ENCODE assay signal across 8 mouse cellular contexts in genomic region chr10:77901871-77902210, GRCm38 (mm10). TPM values are rescaled to one million over a fixed set of nuclear protein-coding genes. Genes with fewer than 3 reads are reported as not detected.
DNase-seq lines count a peak whose midpoint lies in the region; ATAC-seq lines count a peak whose summit lies in the region.

No protein-coding gene starts in this region.

- H3K9me3 ChIP-seq in heart, embryonic 13.5 days, result 0 out of 2 replicates have a peak, but pooled peaks cover 3% of the 10 kb centered on the region
- H3K9me3 ChIP-seq in limb, embryonic 13.5 days, result no peaks in the 10 kb centered on the region
- no peaks in the 10 kb centered on the region for H3K9me3 ChIP-seq in neural tube, embryonic 15.5 days (replicated peaks)

- H3K4me1 ChIP-seq in brown adipose tissue, adult 24 weeks (ENCODE audit: control insufficient read depth, insufficient read depth, insufficient read length, low read length), result no peaks in the 10 kb centered on the region; the same call in 1 of the 2 replicates
- peaks cover 10% of the 10 kb centered on the region; the same call in 1 of the 2 replicates for H3K4me1 ChIP-seq in heart, embryonic 13.5 days
- peaks cover 12% of the 10 kb centered on the region for H3K4me1 ChIP-seq in limb, embryonic 13.5 days
- H3K4me1 ChIP-seq in neural tube, embryonic 15.5 days, result peaks cover 29% of the 10 kb centered on the region

- ATAC-seq in heart, embryonic 13.5 days (ENCODE audit: extremely low read depth, insufficient number of reproducible peaks, low FRiP score, low TSS enrichment), result no peak
- ATAC-seq in limb, embryonic 13.5 days (ENCODE audit: low FRiP score, low read depth), result peak; percentile 21; the same call in 1 of the 2 replicates
- peak; percentile 28 for ATAC-seq in neural tube, embryonic 15.5 days (ENCODE audit: low FRiP score)

- H3K27ac ChIP-seq in brown adipose tissue, adult 24 weeks (replicated peaks; ENCODE audit: low read depth, low read length), result no peak overlapping the region
- no peak overlapping the region for H3K27ac ChIP-seq in heart, embryonic 13.5 days (replicated peaks)
- H3K27ac ChIP-seq in limb, embryonic 13.5 days, result no peak overlapping the region
- peak overlapping the region; percentile 81 for H3K27ac ChIP-seq in neural tube, embryonic 15.5 days (replicated peaks)

- DNase-seq in kidney, adult 9 months, result peak; percentile 42
- DNase-seq in kidney, adult 11 months, result no peak
- no peak for DNase-seq in thymus, postnatal 14 days
- DNase-seq in frontal cortex, postnatal 14 days (ENCODE audit: low spot score in 2 of 2), result no peak

- peak overlapping the region; percentile 80 for H3K9ac ChIP-seq in heart, embryonic 13.5 days
- H3K9ac ChIP-seq in limb, embryonic 13.5 days, result peak overlapping the region; percentile 75
- H3K9ac ChIP-seq in neural tube, embryonic 15.5 days (replicated peaks), result peak overlapping the region; percentile 64

- peak overlapping the region; percentile 87 for H3K4me2 ChIP-seq in heart, embryonic 13.5 days
- H3K4me2 ChIP-seq in limb, embryonic 13.5 days (replicated peaks), result peak overlapping the region; percentile 83
- peak overlapping the region; percentile 65 for H3K4me2 ChIP-seq in neural tube, embryonic 15.5 days

- H3K4me3 ChIP-seq in brown adipose tissue, adult 24 weeks (ENCODE audit: insufficient read depth, low read depth, low read length), result peak overlapping the region; percentile 55
- peak overlapping the region; percentile 66 for H3K4me3 ChIP-seq in heart, embryonic 13.5 days
- peak overlapping the region; percentile 62 for H3K4me3 ChIP-seq in limb, embryonic 13.5 days
- H3K4me3 ChIP-seq in neural tube, embryonic 15.5 days (replicated peaks), result peak overlapping the region; percentile 68

- H3K27me3 ChIP-seq in heart, embryonic 13.5 days (replicated peaks), result peaks cover 26% of the 10 kb centered on the region
- H3K27me3 ChIP-seq in limb, embryonic 13.5 days, result peaks cover 18% of the 10 kb centered on the region
- no peaks in the 10 kb centered on the region for H3K27me3 ChIP-seq in neural tube, embryonic 15.5 days (replicated peaks)

- 4% methylated on average over 14 of the region's 14 CpGs for WGBS in heart, embryonic 13.5 days
- WGBS in limb, embryonic 13.5 days, result 2% methylated on average over 14 of the region's 14 CpGs
- WGBS in neural tube, embryonic 15.5 days, result 1% methylated on average over 14 of the region's 14 CpGs

- H3K36me3 ChIP-seq in heart, embryonic 13.5 days, result no peaks in the 10 kb centered on the region
- H3K36me3 ChIP-seq in limb, embryonic 13.5 days, result no peaks in the 10 kb centered on the region
- H3K36me3 ChIP-seq in neural tube, embryonic 15.5 days, result no peaks in the 10 kb centered on the region

RNA-seq across cellular contexts. Expression of gene Lrrc3, which starts 0.5 kb away (rescaled TPM):
- 0.33 TPM in 1 of 2 replicates, not detected in the other for polyA plus RNA-seq in brown adipose tissue, adult 24 weeks (2012; ENCODE audit: insufficient read depth, insufficient read length, missing spikeins)
- 1.8 and 2.0 TPM in 2 replicates for polyA plus RNA-seq in heart, embryonic 13.5 days (2015; fragmentation: Nextera tagmentation; extraction: Ambion mirVana)
- 4.1 and 4.7 TPM in 2 replicates for polyA plus RNA-seq in limb, embryonic 13.5 days (2015; fragmentation: Nextera tagmentation; extraction: Ambion mirVana)
- polyA plus RNA-seq in neural tube, embryonic 15.5 days (2015; fragmentation: Nextera tagmentation; extraction: Ambion mirVana), result 19.0 and 22.8 TPM in 2 replicates

RNA-seq across cellular contexts. Expression of gene Gm3285, which starts 40.1 kb away (rescaled TPM):
- not detected in 2 replicates for polyA plus RNA-seq in brown adipose tissue, adult 24 weeks (2012; ENCODE audit: insufficient read depth, insufficient read length, missing spikeins)
- not detected in 2 replicates for polyA plus RNA-seq in heart, embryonic 13.5 days (2015; fragmentation: Nextera tagmentation; extraction: Ambion mirVana)
- polyA plus RNA-seq in limb, embryonic 13.5 days (2015; fragmentation: Nextera tagmentation; extraction: Ambion mirVana), result not detected in 2 replicates
- not detected in 2 replicates for polyA plus RNA-seq in neural tube, embryonic 15.5 days (2015; fragmentation: Nextera tagmentation; extraction: Ambion mirVana)

RNA-seq across cellular contexts. Expression of gene Gm10318, which starts 49.2 kb away (rescaled TPM):
- not detected in 2 replicates for polyA plus RNA-seq in brown adipose tissue, adult 24 weeks (2012; ENCODE audit: insufficient read depth, insufficient read length, missing spikeins)
- polyA plus RNA-seq in heart, embryonic 13.5 days (2015; fragmentation: Nextera tagmentation; extraction: Ambion mirVana), result not detected in 2 replicates
- polyA plus RNA-seq in limb, embryonic 13.5 days (2015; fragmentation: Nextera tagmentation; extraction: Ambion mirVana), result not detected in 2 replicates
- polyA plus RNA-seq in neural tube, embryonic 15.5 days (2015; fragmentation: Nextera tagmentation; extraction: Ambion mirVana), result 0.20 TPM in 1 of 2 replicates, not detected in the other

RNA-seq across cellular contexts. Expression of gene Gm36176, which starts 55.2 kb away (rescaled TPM):
- polyA plus RNA-seq in brown adipose tissue, adult 24 weeks (2012; ENCODE audit: insufficient read depth, insufficient read length, missing spikeins), result not detected in 2 replicates
- not detected in 2 replicates for polyA plus RNA-seq in heart, embryonic 13.5 days (2015; fragmentation: Nextera tagmentation; extraction: Ambion mirVana)
- polyA plus RNA-seq in limb, embryonic 13.5 days (2015; fragmentation: Nextera tagmentation; extraction: Ambion mirVana), result not detected in 2 replicates
- polyA plus RNA-seq in neural tube, embryonic 15.5 days (2015; fragmentation: Nextera tagmentation; extraction: Ambion mirVana), result not detected in 2 replicates
